Mouse (Mus musculus) ovary, postnatal 36 days (tissue): ENCODE measurements around the gene Stx8.

Experiments
- DNase-seq: peaks from one replicate; pipeline ENCODE4 v3.0.0; 2022; ENCODE audit warnings: low spot score, mixed read lengths

The Stx8 gene

DNA sequence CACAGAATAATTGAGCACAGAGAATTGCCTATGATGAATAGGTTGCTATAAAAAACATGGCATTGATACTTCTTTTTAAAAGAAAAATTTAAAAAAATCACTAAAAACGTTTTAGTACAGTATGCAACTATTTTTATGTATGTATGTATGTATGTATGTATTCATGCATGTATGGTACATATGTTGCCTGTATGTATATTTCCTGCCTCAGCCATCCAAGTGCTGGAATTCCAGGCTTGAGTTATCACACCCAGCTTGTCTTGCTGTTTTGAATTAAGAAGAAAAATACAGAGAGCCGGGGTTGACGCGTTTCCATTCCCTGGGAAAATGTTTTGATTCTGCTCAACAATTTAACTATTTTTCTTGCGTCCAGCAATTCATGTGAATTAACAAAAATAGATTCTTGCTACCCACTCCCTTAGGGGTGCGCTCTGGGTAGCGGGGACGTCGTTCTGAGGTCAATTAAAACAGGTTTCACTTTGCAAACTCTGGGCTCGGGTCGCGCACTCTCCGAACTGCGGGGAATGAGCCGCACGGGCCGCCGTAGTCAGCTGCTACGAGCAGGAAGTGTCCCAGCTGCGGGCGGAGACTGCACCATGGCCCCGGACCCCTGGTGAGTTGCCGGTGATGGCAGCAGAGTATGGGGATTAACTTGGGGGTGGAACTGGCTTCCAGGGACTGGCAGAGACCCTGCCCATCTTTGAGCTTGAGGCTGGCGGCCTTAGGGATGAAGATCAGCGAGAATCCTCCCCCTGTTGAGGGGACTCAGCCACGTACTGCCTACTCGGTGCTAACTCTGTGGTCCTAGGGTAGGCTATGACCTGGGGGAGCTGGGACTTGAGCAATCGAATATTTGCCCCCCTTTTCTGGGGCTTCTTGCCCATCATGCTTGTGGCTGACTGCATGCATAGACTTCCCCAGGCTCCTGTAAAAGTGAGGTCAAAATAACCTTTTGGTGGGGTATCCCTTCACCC, at the start of gene Stx8:
TSS of gene Stx8 (plus strand) at position 289 of the 974 bp plus-strand sequence.
- DNase-seq: peak; percentile 93

DNA sequence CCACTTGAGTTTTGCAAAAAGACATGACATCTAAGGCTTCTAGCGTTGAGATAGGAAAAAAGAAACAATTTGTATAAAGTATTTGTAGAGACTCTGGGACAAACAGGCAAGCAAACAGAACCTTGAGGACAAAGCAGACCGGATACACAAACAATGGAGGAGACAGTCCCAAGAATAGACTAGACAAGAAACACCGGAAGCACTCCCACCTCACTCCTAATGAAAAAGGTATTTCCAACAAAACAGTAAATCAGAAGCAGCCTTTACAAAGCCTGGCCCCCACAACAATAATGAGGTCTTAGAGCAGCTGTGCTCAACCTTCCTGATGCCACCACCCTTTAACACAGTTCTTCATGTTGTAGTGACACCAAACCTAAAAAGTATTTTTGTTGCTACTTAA, 48.9 kb upstream of the Stx8 start:
- no peak for DNase-seq

DNA sequence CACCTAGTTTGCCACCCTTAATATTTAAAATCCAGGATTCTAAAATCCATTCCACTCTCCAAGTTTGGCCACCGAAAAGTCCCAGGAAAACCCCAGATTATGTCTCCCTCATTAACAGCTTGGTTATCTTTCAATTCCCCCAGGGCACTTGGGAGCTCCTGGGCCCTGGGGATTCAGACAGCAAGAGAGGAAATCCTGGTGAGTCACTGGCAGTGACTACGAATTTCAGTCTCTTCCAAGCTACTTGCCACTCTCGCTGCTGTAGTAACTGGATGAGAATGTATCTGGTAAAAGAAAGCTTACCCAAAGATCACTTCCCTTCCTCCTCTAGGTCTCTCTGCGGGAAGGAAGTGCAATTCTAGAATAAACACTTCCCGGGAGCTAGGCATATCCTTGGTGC, 46.4 kb upstream of the Stx8 start:
- DNase-seq: no peak

DNA sequence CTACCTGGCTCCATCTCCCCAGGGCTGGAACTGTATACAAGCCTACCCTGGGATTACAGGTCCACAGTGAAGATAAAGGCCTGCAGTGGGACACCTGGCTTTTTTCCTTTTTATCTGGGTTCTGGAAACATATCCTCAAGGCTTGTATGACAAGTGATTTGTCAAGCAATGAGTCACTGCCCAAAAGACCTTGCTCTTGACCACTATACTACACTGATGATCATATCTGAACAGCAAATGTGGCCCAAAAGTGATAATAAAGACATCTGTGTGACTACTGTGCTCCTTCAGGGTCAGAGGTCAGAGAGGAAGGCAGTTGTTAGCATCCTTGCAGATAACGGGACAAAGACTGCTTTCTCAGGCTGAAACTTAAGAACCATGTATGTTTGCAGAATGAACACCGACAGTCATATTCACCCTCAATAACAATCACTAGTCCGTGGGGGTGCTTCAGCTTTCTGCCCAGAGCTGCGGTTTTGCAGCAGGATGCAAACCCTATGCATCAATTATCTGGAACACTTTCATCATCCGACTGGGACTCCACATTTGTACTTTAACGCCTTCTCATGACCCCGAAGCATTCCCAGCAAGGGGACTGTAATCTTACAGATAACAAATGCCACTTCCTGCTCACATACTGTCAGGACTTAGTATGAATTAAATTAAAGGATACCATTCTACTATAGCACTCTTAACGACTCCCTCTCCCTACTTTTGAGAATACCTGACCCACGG, 45.6 kb upstream of the Stx8 start:
- DNase-seq: no peak

DNA sequence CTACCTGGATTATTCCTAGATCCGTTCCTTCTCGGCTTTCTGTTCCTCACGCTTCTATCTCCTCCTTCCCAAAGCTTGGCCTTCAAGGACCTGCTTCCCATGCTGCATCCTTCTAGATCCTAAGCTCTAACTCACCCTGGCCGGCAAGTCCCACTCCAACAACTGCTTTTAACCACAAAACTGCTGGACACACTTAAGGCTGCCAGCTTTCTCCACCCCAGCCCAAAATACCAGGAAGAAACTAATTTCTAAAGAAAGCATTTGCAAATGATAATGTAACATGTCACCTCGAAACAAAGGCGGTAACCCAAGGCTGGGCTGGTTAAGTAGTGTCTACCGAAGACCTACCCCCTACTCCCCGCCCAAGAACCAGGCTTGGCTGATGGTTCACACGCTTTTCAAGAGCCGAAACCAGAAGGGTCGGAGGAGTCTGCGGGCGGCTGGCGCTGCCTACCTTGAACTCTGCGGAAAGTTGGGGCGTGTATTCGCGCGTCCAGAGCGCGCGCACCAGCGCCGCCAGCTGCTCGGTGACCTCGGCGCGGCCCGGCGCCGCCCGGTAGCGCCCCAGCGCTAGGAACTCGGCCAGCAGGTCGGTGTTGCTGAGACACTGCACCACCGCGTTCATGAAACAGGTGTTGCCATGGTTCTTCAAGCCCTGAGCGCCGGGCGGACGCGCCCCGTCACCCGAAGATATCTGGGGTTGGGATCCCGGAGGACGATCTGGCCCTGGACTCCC, 44.7 kb upstream of the Stx8 start:
- peak; percentile 67 for DNase-seq

DNA sequence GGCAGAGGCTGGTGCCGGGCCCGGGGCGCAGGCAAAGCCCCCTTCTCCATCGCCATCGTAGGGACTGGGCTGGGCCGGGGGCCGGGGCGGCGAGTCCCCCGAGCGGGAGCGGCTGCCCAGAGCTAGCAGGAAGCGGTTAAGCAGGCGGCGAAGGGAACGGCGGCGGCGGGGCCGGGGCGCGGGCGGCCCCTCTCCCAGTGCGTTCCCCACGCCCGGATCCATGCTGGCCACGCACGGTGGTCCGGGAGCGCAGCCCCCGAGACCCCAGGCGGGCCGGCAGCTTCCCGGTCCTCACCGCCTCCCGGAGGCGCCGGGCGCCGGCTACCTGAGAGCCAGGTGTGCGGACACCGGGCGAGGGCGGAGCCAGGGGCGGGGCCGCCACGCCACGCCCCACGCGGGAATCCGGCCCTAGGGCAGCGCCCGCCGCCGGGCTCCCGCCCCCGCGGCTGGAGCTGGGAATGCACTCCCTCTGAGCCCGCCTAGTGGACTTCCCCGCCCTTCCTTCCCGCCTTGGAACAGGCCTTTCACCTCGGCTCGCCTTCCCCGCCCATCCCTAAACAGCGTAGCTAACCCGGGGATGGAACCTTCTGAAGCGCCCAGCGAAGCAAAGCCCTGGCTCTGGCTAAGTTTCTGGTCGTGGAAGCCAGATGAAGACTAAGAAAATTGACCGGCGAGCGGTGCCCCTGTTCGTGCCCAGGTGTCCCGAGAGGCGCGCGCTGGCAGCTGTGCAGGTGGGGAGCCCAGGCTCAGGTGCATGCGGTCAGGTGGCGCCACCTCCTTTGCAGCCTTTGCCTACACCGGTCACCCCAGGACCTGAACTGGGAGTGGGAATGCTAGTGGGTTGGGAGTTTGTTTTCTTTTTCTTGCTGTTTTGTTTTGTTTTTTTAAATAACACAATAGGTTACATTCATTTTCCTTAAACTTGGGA, 43.9 kb upstream of the Stx8 start, which contains the start of gene Usp43:
TSS of gene Usp43 (minus strand) at position 327 of the 928 bp plus-strand sequence.
- DNase-seq: peak; percentile 72

DNA sequence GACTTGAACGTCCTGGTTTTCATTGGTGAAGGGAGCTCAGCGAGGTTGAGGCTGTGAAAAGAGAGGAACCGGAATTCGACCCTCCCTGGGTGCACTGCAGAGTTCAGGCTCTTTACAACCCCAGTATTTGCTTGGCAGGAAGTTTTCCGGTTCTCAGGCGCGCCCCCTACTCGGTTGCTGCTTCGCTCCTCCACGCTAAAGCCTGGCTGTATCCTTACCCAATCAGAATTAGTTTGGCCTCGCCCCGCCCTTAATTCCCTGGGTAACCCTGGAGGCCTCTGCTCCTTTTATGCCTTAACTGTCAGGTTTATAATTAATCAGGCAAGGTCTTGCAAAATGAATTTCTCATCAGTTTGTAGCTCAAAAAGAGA, 43.3 kb upstream of the Stx8 start:
- peak; percentile 78 for DNase-seq

DNA sequence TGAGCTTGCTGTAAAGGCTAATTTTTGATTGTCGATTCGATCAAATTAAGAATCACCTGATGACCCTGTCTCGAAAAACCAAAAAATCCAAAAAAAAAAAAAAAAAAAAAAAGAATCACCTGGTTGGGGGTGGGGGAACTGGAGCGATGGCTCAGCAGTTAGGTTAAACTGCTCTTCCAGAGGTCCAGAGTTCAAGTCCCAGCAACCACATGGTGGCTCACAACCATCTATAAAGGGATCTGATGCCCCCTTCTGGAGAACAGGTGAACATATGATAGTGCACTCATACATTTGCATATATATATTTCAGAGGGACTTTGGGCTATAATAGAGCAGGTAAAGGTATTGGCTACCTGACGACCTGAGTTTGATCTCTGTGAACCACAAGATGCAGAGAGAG, 42.3 kb upstream of the Stx8 start:
- DNase-seq: no peak

DNA sequence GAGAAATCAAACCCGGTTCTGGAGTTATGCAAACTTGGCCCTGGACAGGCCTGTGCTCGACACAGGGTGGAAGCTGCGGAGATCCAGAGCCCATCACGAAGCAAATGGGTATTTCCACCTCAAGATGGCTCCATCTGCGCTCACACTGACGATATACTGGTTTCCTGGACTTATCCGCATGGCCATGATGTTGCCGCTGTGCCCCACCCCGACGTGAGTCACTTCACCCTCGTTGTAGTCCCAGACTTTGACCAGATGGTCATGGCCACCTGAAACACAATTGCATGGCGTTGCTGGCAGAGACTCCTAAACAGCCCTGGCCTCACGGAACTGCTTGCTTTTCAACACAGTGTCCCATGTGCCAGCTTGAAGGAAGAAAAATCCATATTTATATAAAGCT, 41.0 kb upstream of the Stx8 start:
- no peak for DNase-seq

DNA sequence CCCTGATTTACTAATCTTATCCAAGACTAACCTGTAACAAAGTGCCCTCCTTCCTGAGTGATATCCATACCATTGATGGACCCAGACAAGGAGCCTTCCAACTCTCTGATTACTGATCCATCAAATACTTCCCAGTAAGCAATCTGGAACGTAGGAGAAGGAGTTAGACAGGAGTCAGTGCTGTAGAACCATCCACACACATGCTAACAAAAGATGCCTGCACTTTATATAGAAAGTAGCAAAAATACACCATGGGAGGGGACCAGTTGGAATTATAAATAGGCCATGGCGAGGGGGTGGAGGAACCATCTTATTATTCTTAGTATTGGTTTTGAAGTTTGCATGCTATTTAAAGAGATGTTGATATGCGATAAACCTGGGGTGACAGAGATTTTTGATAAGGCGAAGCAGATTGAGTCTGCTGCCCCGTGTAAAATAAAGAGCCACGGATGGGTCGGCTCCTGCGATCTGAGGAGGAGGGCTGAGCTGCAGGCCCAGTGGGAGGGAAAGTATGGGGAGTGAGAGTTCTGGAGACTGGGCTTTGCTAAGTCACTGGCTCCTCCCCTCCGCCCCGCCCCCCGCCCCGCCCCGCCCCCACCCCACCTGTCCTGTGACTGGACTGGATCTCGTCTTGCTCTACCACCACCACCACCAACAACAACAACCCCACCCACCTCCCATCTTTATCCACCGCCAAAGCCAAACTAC, 39.5 kb upstream of the Stx8 start:
- no peak for DNase-seq

DNA sequence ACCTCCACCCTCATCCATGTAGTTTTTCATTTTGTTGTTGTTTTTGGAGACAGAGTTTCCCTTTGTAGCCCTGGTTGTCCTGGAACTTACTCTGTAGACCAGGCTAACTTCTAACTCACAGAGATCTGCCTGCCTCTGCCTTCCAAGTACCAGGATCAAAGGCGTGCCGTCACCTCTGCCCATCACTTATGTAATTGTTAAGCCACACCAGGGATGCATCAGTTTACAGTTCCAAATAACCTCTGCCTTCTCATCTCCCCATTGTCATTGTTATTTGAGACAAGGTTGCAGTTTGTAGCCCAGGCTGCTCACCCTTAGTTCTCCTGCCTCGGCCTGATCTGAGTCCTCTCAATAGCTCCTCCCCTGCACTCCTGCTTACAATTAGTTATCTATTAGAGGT, 33.8 kb upstream of the Stx8 start:
- no peak for DNase-seq

DNA sequence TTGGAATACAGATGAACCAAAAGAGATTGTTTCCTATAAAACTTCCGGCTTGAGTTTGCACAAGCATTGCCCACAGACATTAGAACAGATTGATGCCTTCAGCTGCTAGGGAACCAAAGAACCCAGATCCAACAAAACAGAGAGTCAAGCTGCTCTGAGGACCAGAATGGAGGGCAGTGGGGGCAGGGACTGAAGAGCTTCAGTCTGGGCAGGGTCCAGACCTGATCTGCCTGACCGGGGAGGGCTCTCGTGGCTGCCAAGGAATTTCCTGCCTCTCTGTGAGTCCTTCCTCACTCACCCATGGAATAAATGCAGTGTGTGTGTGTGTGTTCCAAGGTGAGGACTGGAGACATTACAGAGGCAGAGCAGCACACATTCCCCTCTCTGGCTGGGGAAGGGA, 17.8 kb upstream of the Stx8 start:
- no peak for DNase-seq

DNA sequence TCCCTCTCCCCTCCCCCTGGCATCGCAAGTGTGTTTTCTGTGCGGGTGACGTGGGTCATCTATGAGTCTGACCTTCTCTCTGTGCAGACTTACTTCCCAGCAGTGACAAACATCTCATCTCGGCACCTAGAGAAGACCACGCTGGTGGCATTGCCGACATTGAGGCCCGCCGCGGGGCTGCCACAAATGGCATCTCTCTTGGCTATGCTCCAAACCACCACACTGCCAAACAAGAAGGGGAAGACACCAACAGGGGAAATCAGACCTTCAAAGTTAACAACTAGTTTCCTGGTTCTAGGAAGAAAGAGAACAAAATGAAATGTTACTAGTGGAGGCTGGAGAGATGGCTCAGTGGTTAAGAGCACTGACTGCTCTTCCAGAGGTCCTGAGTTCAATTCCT, 16.5 kb upstream of the Stx8 start:
- no peak for DNase-seq

DNA sequence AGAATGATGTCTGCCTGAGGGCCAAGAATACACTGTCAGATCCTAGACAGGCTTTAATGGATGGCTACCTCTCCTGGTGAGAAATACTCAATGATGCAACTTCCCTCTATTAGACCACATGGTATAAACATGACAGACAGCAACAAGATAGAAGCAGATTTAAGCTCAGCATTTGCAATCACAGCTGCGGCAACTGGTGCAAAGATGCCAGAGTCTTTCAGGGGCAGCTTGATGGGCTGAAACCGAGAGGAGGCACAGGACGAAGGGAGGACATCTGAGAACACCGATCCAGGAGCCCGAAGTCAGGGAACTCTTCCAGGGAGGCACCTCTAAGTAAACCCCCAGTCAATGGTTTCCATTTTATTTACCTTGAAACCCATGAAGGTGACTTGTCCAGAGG, 12.4 kb upstream of the Stx8 start:
- no peak for DNase-seq

DNA sequence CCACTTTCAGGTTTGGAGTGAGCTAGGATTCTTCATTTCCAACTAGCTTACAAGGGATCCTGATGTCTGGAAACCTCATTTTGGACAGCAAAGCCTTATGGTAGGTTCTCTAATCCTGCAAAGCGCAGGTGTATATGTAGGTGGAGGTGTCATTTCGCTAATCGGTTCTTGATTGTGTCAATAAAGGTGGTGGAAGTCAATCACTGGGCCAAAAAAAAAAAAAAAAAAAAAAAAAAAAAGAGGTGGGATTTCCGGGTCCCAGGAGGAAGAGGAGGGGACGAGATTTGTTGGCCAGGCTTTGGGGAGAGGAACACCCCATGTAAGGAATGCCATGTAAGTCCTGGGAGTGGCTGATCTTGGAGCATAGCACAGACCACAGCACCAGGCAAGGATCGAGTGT, 11.6 kb upstream of the Stx8 start:
- DNase-seq: no peak

DNA sequence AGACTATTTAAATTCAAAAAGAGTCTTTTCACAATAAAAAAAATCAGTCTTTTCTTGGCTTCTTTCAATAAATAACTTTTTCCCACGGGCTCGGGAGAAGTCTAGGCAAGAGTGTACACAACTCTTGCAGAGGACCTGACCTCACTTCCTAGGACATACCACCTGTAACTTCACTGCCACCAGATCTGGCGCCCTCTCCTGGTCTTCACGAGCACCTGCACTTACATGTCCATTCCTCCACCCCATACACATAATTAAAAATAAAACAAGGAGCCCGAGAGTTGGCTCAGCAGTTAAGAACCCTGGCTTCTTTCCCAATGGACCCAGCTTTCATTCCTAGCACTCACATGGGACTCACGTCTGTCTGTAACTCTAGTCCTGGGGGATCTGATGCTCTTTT, 1.9 kb upstream of the Stx8 start:
- DNase-seq: no peak

DNA sequence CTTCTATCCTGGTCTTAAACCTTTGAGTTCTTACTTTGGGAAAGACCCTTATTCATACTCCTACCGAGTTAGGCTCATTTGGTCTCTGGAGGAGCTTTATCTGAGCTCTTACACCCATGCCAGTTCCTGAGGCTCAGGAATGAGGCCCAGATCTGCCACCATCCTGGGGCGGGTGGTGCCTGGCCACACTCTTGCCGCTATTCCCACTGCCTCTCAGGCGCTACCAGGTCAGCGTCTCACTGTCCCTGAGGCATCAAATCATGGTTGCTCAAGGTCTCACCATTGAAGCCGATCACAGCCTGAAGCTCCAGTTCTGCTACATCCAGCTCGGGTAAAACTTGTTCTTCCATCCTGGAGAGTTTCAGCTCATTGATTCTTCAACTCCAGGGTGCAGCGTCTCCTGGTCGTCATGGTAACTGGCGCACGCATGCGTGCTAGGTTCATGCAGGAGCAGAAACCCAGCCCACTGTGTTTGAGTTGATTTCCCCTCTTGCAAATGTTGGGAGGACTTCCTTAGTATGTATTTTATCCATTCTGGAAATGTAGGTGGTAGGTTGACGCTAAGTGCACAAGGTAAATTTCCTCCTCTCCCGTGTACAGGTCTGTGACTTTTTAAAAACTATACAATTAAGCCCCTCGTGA, 630 bp upstream of the Stx8 start, which contains the start of gene Cfap52:
TSS of gene Cfap52 (minus strand) at position 410 of the 642 bp plus-strand sequence.
- peak; percentile 84 for DNase-seq

DNA sequence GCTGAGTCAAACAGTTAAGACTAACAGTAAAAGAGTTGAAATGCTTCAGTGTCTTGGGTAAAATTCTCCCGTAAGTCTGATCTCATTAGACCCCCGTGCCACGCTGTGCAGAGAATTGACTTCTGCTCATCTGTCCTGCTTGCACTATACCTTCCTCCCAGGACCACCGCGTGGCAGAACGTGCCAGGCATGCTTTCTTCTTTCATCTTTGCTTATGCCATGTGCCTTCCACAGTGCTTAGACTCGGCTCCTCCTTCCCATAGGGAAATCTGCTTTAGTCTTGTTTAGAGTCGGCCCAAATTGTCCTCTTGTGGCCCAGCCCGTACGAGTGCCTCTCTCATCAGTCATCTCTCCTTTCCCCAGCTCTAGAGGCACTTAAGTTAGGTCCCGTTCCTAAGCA, 1.8 kb downstream of the Stx8 start:
- no peak for DNase-seq

DNA sequence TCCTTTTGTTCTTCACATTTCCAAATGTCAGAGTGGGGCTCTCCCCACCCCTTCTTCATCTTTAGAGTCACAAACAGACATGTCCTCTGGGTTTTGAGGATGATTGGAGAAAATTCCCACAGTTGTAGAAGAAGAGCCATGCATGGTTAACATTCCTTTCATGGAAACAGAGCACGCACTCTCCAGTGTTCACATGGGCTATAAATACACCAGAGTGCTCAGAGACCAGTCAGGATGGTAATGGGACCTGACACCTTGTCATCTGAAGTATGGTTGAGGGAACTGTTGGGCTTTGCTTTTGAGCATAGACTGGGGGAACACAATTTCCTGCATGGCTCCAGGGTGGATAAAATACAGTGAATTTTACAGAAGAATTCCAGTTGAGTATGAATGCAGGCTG, 6.6 kb downstream of the Stx8 start:
- DNase-seq: no peak

DNA sequence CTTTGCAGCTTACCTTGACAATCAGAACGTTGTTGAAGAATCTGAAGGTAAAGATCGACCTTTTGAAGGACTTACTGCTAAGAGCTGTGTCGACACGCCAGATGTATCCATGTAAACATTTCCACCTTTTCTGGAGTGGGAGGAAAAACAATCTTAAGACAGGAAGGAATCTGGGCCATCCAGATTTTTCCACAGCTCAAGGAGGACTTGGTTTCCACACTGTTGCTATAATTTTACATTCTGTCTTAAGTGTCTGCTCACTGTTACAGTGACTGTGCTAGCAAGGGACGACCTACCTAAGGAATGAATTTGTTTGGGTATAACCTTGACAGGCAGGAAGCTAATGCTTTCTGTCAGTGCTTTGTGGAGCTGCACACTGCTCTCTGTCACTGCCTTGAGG, 7.2 kb downstream of the Stx8 start:
- DNase-seq: no peak
